Mouse (Mus musculus): ENCODE data around the gene Plcb1.

The Plcb1 gene

GRCm38 (mm10) chr2:135072503-135072902 lies 286.6 kb downstream of the Plcb1 start:
- no peak for DNase-seq (ENCODE audit: low spot score)

DNA sequence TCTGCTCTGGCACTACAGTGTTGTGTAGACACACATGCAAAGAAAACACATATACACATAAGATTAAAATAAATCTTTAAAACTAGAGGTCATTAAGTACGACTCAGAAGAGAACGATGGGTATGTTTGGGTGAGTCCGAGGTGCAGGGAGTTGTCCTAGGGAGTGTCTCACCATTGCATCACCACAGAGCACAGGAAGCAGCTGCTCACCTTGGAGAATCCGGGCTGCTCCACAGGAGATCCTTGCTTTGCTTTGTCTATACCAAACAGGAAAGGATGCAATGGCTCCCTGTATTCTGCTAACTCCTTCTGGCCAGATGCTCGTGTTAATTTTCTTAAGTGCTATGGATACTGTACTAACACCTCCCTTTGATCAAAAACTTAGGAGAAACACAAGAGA lies 287.1 kb downstream of the Plcb1 start:
- DNase-seq (ENCODE audit: low spot score): no peak

DNA sequence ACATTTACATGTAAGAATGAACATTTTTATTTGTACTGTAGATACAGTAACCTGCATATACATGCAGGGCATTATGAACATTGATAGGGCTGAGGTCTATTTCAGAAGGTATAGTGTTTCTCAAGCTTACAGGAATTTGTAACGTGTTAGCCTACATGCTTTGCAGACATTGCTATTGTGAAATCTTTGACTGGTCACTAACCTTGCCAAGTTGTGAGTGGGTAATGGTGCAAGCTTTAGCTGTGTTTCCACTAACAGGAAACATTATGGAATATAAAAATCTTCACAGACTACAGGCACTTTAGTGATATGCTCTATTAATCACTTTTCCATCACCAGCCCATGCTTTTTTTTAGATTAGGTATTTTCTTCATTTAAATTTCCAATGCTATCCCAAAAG lies 289.5 kb downstream of the Plcb1 start:
- DNase-seq (ENCODE audit: low spot score): no peak

DNA sequence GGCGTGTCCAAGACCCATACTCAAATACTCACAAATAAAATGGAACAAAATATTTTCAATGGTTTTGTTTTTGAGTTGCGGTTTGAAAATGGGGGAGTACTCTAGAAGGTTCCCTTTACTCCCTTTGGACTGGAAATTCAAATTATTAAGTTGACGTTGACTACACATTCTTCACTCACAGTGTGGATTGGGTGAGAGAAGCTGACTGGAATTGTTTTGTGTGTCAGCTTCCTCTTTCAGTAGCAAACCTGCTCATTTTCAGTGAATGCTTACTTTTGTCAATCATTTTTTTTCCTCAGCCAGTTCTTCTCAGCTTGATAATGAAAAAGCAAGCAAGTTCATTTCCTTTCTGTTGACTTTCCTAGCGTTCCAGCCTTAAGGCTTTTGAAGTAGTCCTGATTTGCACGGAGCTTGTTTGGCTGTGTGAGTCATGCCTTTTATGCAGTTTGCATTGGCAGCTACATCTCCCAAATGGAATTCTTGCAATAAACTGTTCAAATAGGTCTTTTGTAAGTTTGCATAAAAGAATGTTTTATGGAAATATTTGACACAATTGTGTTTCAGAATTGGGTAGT lies 306.8 kb downstream of the Plcb1 start:
- no peak for DNase-seq (ENCODE audit: low spot score)

- no peak for DNase-seq (ENCODE audit: low spot score)
These were observed 315.4 kb downstream of the Plcb1 start for GRCm38 (mm10) chr2:135101292-135101691.

GRCm38 (mm10) chr2:135101943-135102342 lies 316.1 kb downstream of the Plcb1 start:
- no peak for DNase-seq (ENCODE audit: low spot score)

GRCm38 (mm10) chr2:135106649-135107048 lies 320.8 kb downstream of the Plcb1 start:
- DNase-seq (ENCODE audit: low spot score): no peak

GRCm38 (mm10) chr2:135108607-135109006 lies 322.7 kb downstream of the Plcb1 start:
- DNase-seq (ENCODE audit: low spot score): no peak

- DNase-seq (ENCODE audit: low spot score): no peak
These were observed 328.7 kb downstream of the Plcb1 start for GRCm38 (mm10) chr2:135114501-135115128.

DNA sequence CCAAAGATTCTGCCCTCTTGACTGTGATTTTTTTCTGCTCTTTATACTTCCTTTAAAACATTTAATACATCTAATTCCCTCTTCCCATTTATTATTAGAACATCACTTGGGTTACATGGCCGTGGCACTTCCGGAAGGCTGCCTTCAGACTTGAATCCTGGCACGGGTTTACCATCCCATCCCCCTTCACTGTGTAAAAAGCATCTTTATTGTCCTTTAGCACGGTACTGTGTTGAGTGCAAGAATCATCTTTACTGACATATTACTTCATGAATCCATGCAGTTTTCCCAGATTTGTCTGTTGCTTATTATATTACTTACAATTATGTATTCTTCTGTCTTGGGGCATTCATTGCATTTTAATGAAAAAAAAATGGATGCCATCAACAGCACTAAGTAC lies 337.2 kb downstream of the Plcb1 start:
- DNase-seq (ENCODE audit: low spot score): no peak

DNA sequence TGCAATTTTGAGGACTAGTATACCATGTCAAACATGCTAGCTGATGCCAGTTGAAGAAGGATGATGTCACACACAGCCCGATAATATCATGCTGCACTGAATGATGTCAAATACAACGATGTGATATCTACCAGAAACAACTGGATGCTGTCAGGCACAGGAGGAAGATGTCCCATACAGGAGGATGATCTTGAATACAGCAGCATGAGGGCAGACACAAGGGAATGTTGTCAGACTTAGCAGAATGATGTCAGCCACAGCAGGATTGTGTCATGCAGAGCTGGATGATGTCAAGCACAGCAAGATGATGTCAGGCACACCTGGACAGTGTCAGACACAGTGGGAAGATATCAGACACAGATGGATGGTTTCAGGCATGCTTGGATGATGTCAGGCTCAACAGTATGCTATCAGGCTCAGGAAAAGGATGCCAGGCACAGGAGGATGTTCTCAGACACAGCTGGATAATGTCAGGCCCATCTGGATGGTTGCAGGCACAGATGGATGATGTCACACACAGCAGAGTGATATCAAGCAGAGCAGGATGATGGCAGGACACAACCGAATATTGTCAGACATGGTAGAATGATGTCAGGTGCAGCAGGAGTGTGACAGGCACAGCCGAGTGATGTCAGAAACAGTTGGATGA lies 338.0 kb downstream of the Plcb1 start:
- DNase-seq (ENCODE audit: low spot score): no peak

DNA sequence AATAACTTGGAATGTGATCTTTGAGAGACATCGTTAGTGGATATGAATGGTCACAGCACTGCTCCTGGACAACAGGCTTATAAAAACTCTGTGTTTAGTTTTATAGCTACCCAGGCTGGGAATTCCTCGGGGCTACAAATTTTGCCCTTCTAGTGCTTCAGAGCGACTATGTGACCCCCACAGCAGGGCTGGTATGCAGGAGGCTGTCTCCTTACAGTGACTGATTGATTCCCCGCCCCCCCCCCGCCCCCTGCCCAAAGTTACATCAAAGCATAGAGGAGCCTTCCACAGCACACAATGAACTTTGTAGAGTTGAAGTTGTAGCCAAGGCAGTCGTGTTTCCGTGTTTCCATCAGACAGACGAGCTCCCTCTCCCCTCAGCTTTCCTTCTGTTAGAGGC lies 354.7 kb downstream of the Plcb1 start:
- no peak for DNase-seq (ENCODE audit: low spot score)

GRCm38 (mm10) chr2:135152289-135152688 lies 366.4 kb downstream of the Plcb1 start:
- DNase-seq (ENCODE audit: low spot score): no peak

DNA sequence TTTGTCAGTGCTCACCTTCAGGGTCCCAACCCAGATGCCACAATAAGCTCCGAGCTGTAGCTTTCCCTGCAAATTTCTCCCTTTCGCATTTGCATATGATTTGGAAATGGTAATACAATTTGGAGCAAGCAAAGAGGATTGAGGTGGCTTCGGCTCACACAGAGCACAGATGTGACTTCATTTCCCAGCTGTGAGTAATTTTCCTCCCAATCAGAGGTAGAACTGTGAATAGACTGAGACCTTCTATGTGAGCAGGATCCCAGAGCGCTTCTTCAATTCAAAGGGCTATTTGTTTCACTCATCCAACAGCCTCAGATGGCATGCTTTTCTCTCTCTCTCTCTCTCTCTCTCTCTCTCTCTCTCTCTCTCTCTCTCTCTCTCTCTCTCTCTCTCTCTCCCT lies 367.4 kb downstream of the Plcb1 start:
- no peak for DNase-seq (ENCODE audit: low spot score)

DNA sequence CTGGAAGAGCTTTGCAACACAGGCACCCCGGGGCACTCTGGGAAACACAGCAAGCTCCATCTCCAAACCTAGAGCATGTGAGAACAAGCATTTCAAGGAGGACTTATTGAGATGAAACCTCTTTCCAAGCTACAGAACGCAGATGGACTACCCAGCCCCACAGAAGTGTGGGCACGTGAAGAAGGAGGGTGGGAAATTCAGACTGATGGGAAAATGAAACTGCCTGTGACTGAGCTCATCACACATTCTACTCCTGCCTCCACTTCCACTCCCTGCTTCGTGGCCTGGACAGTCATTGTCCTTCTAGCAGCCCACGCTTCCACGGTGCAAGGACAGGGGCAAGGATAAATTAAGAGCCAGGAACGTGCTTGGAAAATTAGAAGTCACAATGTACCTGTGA lies 370.2 kb downstream of the Plcb1 start:
- DNase-seq (ENCODE audit: low spot score): no peak

GRCm38 (mm10) chr2:135157961-135158360 lies 372.1 kb downstream of the Plcb1 start:
- DNase-seq (ENCODE audit: low spot score): no peak

GRCm38 (mm10) chr2:135161673-135162072 lies 375.8 kb downstream of the Plcb1 start:
- DNase-seq (ENCODE audit: low spot score): no peak

DNA sequence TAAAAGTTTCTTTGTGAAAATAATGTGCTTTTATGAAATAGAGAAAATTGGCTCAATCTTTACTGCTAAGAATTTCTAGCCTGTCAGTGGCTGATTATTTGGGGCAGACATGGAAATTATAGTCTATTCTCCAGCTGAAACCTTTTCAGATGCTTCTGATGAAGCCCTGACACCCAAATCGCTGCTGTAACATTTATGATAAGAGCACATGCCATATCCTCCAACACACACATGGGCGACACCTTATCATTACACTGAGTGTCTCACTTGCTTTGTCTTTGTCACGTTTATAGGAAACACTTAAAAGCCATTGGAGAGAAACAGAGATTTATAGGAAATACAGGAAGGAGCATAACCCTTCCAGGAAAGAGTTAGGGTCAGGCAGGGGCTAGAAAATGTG lies 379.6 kb downstream of the Plcb1 start:
- no peak for DNase-seq (ENCODE audit: low spot score)

DNA sequence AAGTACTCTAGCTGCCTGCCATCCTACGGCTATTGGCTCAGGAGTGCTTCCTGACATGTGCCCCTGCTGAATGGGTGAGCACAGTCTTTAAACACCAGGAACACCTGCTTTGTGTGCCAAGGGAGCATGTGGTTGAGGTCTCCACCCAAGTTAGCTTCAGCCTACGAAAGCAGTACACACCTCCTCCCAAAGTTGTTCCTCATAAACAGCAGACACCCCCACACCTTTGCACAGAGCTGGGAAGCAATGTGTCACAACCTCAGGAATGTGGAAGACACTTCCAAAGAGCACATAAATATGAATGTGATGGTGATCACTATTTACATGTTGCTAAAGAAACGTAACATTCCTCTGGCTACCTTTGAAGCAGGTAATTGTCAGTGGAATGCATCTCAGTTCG lies 389.7 kb downstream of the Plcb1 start:
- DNase-seq (ENCODE audit: low spot score): no peak

DNA sequence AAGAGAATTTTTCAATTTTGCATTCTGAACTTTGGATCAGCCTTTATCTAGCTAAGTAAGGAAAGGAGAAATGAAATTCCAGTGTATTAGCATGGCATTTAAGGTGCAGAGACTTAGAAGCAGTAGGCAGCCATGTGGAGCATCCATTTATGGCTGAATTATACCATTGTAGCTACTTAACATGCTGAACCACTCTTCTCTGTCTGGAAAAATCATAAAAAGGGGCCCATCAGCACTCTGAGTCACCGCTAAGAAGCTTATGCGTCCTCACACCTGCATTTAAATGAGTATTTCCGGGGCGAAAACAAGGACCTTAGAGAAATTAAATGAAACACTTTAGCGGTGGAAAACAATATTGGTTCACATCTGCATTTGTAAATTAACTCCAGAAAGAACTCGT lies 401.8 kb downstream of the Plcb1 start:
- DNase-seq (ENCODE audit: low spot score): no peak

GRCm38 (mm10) chr2:135200830-135201229 lies 415.0 kb downstream of the Plcb1 start:
- DNase-seq (ENCODE audit: low spot score): no peak

DNA sequence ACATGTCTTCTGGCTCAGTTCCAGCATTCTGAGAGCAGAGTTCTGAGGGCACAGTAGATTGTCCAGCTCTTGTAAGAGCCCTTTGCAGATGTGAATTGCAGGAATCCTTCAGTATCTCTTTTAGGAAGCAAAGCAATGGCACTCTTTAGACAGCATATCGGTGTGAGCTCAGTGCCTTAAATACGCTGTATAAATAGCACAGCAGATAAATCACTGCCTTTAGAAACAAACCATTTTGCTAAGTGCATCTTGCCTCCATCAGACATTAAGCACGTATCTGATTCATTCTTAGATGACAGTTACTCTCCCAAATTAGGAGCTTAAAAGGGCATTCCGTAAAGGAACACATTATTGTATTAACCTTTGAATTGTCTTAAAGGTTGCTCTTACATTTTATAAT lies 416.5 kb downstream of the Plcb1 start:
- no peak for DNase-seq (ENCODE audit: low spot score)

DNA sequence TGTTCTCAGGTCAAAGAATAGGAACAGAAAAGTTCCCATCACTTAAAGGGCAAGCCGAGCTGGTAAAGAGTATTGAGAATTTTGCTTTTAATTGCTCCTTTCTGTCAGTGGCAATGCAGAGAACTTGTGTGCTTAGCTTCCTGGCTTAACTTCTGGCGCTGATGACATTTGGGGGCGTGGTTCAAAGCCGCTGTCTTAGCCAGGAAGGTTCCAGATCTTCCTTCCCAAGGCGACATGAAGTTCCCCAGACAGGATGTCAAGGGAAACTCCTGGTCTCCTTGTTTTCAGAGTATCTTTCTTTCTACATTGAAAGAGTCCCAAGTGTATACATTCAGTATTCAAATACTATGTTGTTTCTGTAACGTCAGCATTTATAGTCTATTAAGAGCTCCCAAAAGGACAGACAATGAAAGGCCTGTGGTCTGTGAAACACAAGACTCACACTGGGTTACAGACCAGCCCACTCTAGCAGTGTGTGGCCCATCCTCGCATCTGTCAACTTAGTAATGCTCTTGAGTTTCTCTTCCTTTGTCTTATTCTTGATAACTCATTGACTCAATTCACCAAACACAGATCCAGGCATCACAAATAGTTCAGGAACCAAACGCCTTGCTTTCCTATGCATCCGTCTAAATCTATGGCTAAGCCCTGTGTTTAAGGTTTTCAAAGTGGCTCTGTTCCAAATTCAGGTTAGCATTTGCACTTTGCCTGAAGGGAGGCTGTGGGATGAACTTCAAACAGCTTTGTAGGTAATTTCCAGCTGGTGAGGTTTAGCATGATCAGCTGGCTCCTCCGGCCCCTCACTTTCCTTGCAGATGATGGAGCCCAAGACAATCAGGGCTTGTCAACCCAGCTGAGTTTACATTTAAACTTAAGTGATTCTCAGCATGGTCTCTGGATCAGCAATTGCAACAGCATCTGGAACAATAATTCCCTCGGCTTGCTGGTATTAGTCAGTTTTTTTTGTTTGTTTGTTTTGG lies 418.6 kb downstream of the Plcb1 start:
- no peak for DNase-seq (ENCODE audit: low spot score)

Measured in left cerebral cortex, adult 11 months (tissue).